Comparison of ENCODE assay signal across 11 mouse cellular contexts in the genomic region with DNA sequence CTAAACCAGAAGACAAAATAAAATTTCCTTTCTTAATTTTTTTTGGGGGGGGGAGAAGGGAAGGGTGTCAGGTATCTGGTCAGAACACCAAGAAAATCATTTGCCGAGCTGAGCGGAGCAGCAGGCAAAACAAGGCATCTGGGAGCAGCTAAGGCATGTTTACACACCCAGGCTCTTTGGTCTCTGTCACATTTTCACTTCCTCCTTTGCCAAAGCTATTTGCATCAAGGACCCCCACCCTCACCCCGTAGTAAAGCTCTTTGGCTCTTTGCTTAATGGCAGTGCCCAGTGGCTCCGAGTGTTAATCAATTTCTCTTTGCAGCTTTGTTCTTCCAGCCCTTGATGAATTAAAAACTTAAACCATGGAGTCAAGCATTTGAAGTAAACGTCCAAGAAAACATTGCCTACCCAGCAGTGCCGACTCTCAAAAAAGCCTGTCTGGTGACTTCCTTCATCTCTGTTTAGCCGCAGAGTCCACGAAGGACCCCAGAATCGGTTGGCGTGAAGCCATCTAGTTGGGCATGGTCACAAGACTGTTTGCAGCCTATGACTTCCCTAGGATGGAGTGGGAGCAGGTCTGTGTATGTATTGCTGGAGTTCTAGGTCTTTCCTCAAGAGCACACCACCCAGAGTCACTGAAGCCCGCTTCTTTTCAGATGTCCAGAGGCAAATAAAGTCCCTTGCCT. TPM values are rescaled to one million over a fixed set of nuclear protein-coding genes. Genes with fewer than 3 reads are reported as not detected.
DNase-seq lines count a peak whose midpoint lies in the region; TF ChIP-seq lines count a peak whose summit lies in the region.
"Had no signal": no experiment of that assay in that cellular context is flagged by ENCODE, and none has a peak within 500 bp of the region (broad histone marks: within the 10 kb centered on the region; RNA-seq: fewer than 3 reads in every experiment).

No protein-coding gene starts in this region.

- peak; percentile 7 to 15 for DNase-seq in left cerebral cortex, postnatal 14 days (ENCODE audit: low spot score in 2 of 2)
- DNase-seq in left cerebral cortex, adult 8-10 months (ENCODE audit: low spot score in 2 of 2), result no peak
- DNase-seq in B cell, adult 2 months, result peak; percentile 56 to 61
- peak; percentile 6 for DNase-seq in right cerebral cortex, postnatal 25 days
- no peak for DNase-seq in cerebellum, adult 11-12 months
- no peak for DNase-seq in cerebellum, postnatal 36 days
- DNase-seq: heart, postnatal 36 days; kidney, postnatal 25 days had no signal

- H3K27ac ChIP-seq in bone marrow macrophage, adult 2 months (ENCODE audit: insufficient read depth, low read depth, low read length), result peak overlapping the region; percentile 92
- H3K27ac ChIP-seq: limb, embryonic 12.5 days; lung, embryonic 15.5 days had no signal

- peaks cover 21% of the 10 kb centered on the region for H3K4me1 ChIP-seq in bone marrow macrophage, adult 2 months (ENCODE audit: control insufficient read depth, insufficient read depth, low read length)
- H3K4me1 ChIP-seq: limb, embryonic 12.5 days; lung, embryonic 15.5 days had no signal

- intact Hi-C loops in left cerebral cortex, postnatal 14 days (cut with DNase I), result no loop called here

- TF ChIP-seq CTCF in bone marrow macrophage, adult 2 months (IDR thresholded peaks at IDR 0.05; ENCODE audit: low read depth, low read length), result no peak

- H3K4me3 ChIP-seq in bone marrow macrophage, adult 2 months (ENCODE audit: insufficient read depth, low read length), result peak overlapping the region; percentile 25
- H3K4me3 ChIP-seq: limb, embryonic 12.5 days; lung, embryonic 15.5 days had no signal

- no peak for TF ChIP-seq POLR2A in bone marrow macrophage, adult 2 months (IDR thresholded peaks at IDR 0.05; ENCODE audit: borderline replicate concordance, low read depth, low read length)

RNA-seq across cellular contexts. Expression of a gene that starts 35.2 kb away (rescaled TPM):
- 10 to 100 TPM; 27.1 to 27.4 TPM for total RNA-seq in left cerebral cortex, postnatal 14 days (2021)
- total RNA-seq in left cerebral cortex, adult 8-10 months (2022), result 10 to 100 TPM; 27.1 to 32.2 (median 27.4) TPM
- 9.8 and 11.4 TPM in 2 replicates for polyA plus RNA-seq in bone marrow macrophage, adult 2 months (2012; ENCODE audit: insufficient read depth, insufficient read length, missing spikeins)

Comparison
In these comparisons a context has a peak if more than half of its experiments do, and no peak if none do; other contexts are left out.
1. DNase-seq: peak in left cerebral cortex, postnatal 14 days (2 of 2), B cell, adult 2 months (2 of 2) and right cerebral cortex, postnatal 25 days (single experiment); none in left cerebral cortex, adult 8-10 months (0 of 2), cerebellum, adult 11-12 months (single experiment) and cerebellum, postnatal 36 days (0 of 2).